Mouse (Mus musculus) forebrain, embryonic 14.5 days (tissue): ENCODE data around the gene P4hb. TPM values are rescaled to one million over a fixed set of nuclear protein-coding genes. Genes with fewer than 3 reads are reported as not detected.

Experiments used
- polyA plus RNA-seq: library from polyadenylated mRNA; unstranded; fragments of >200 nt; fragmentation: Nextera tagmentation; extraction: Ambion mirVana; gene quantifications from 2 replicates; pipeline ENCODE4 v1.2.1, GENCODE M21; 2014

P4hb gene
- polyA plus RNA-seq, 1 experiment from 2014 or later = 332 TPM

Other genes starting within 250 kb of the P4hb start
- gene Actg1, start 224.7 kb downstream of the P4hb start, polyA plus RNA-seq = 3,852 and 3,863 TPM in 2 replicates
- gene Fscn2, start 211.7 kb downstream of the P4hb start, polyA plus RNA-seq = 0.75 and 1.4 TPM in 2 replicates
- gene Faap100, start 194.5 kb downstream of the P4hb start, polyA plus RNA-seq = 51.7 and 71.1 TPM in 2 replicates
- 29.9 and 30.8 TPM in 2 replicates for gene Nploc4, start 135.5 kb downstream of the P4hb start, polyA plus RNA-seq
- gene Tspan10, start 130.6 kb downstream of the P4hb start, polyA plus RNA-seq = not detected in 2 replicates
- not detected in 2 replicates for gene Pde6g, start 119.8 kb downstream of the P4hb start, polyA plus RNA-seq
- 11.6 and 15.3 TPM in 2 replicates for gene Oxld1, start 115.2 kb downstream of the P4hb start, polyA plus RNA-seq
- 18.6 and 18.8 TPM in 2 replicates for gene Ccdc137, start 115.1 kb downstream of the P4hb start, polyA plus RNA-seq
- 37.4 and 43.9 TPM in 2 replicates for gene Arl16, start 105.6 kb downstream of the P4hb start, polyA plus RNA-seq
- 143 and 155 TPM in 2 replicates for gene Mrpl12, start 88.6 kb downstream of the P4hb start, polyA plus RNA-seq
- gene Slc25a10, start 81.4 kb downstream of the P4hb start, polyA plus RNA-seq = 29.7 and 31.6 TPM in 2 replicates
- 0.14 TPM in 1 of 2 replicates, not detected in the other for gene Gcgr, start 42.6 kb downstream of the P4hb start, polyA plus RNA-seq
- 291 and 313 TPM in 2 replicates for gene Mcrip1, start 23.5 kb downstream of the P4hb start, polyA plus RNA-seq
- gene Ppp1r27, start 22.1 kb downstream of the P4hb start, polyA plus RNA-seq = not detected in 2 replicates
- gene Arhgdia, start 8.4 kb upstream of the P4hb start, polyA plus RNA-seq = 449 and 481 TPM in 2 replicates
- 318 and 352 TPM in 2 replicates for gene Alyref, start 25.1 kb upstream of the P4hb start, polyA plus RNA-seq
- 237 and 281 TPM in 2 replicates for gene Anapc11, start 25.2 kb upstream of the P4hb start, polyA plus RNA-seq
- 0.46 and 0.98 TPM in 2 replicates for gene Npb, start 35.2 kb upstream of the P4hb start, polyA plus RNA-seq
- gene Pcyt2, start 44.7 kb upstream of the P4hb start, polyA plus RNA-seq = 113 and 134 TPM in 2 replicates
- 30.4 and 40.8 TPM in 2 replicates for gene Sirt7, start 52.0 kb upstream of the P4hb start, polyA plus RNA-seq
- 20.0 and 23.6 TPM in 2 replicates for gene Mafg, start 60.3 kb upstream of the P4hb start, polyA plus RNA-seq
- gene Pycr1, start 70.5 kb upstream of the P4hb start, polyA plus RNA-seq = 33.6 and 33.9 TPM in 2 replicates
- 0.38 and 0.48 TPM in 2 replicates for gene Myadml2, start 74.9 kb upstream of the P4hb start, polyA plus RNA-seq
- gene Notum, start 87.9 kb upstream of the P4hb start, polyA plus RNA-seq = 0.36 and 0.61 TPM in 2 replicates
- gene Aspscr1, start 99.7 kb upstream of the P4hb start, polyA plus RNA-seq = 129 TPM in 2 replicates
- 108 and 140 TPM in 2 replicates for gene Cenpx, start 140.5 kb upstream of the P4hb start, polyA plus RNA-seq
- gene Lrrc45, start 140.7 kb upstream of the P4hb start, polyA plus RNA-seq = 39.0 and 59.5 TPM in 2 replicates
- 110 and 119 TPM in 2 replicates for gene Rac3, start 148.2 kb upstream of the P4hb start, polyA plus RNA-seq
- 11.2 and 13.7 TPM in 2 replicates for gene Dcxr, start 154.0 kb upstream of the P4hb start, polyA plus RNA-seq
- 0.98 and 1.1 TPM in 2 replicates for gene Cbr2, start 158.9 kb upstream of the P4hb start, polyA plus RNA-seq
- 3.8 and 3.9 TPM in 2 replicates for gene Hmga1b, start 189.5 kb upstream of the P4hb start, polyA plus RNA-seq
- 39.4 and 64.8 TPM in 2 replicates for gene Rfng, start 211.0 kb upstream of the P4hb start, polyA plus RNA-seq
- gene Gps1, start 211.0 kb upstream of the P4hb start, polyA plus RNA-seq = 348 and 350 TPM in 2 replicates
- 53.5 and 58.6 TPM in 2 replicates for gene Dus1l, start 223.2 kb upstream of the P4hb start, polyA plus RNA-seq